Mouse (Mus musculus) lung, adult 2 months (tissue): Measurements from ENCODE around the gene Rtl3. TPM values are rescaled to one million over a fixed set of nuclear protein-coding genes. Genes with fewer than 3 reads are reported as not detected.

Experiments
- DNase-seq: peaks from one replicate; pipeline ENCODE4 v3.0.0; 2022
- H3K4me1 ChIP-seq: fragments of 200-500 bp; 2 replicates; pipeline ENCODE4 v1.6.1; 2011; ENCODE audit warnings: low read length; ENCODE audit not compliant: control insufficient read depth, insufficient read depth
- H3K4me3 ChIP-seq: fragments of 200-500 bp; replicated peaks from 2 replicates; pipeline ENCODE3; 2011; ENCODE audit warnings: low read depth, mild to moderate bottlenecking, control low read depth, low read length; ENCODE audit errors: extremely low read depth
- CTCF ChIP-seq: fragments of 200-500 bp; IDR thresholded peaks from 2 replicates; pipeline ENCODE4 v1.5.1; 2011; ENCODE audit warnings: mild to moderate bottlenecking, low read length, control low read depth; ENCODE audit not compliant: insufficient read depth
- POLR2A ChIP-seq: fragments of 200-500 bp; IDR thresholded peaks from 2 replicates; pipeline ENCODE4 v1.6.1; 2011; ENCODE audit warnings: low read depth, mild to moderate bottlenecking, control low read depth, low read length, borderline replicate concordance; ENCODE audit errors: extremely low read depth
- WGBS: fragments of 180-500 bp; shearing (Covaris S2); methylation state at CpG from one replicate; pipeline ENCODE4 v1.1.7; 2018; 5-methylcytosine and 5-hydroxymethylcytosine counted together
- polyA plus RNA-seq: library from polyadenylated mRNA; depleted of rRNA; stranded (reverse); fragments of >200 nt; gene quantifications from 2 replicates; pipeline ENCODE4 v1.2.3, GENCODE M21; 2012; rRNA removed

The Rtl3 gene
- 0.19 and 0.50 TPM in 2 replicates for polyA plus RNA-seq

GRCm38 (mm10) chrX:106840409-106840808, at the start of gene Rtl3:
Gene Rtl3 (minus strand): TSS chrX:106840644.
- WGBS = 54% methylated on average over 7 of the region's 7 CpGs
- no peak for TF ChIP-seq CTCF
- DNase-seq = no peak

GRCm38 (mm10) chrX:106872315-106872714, 31.9 kb upstream of the Rtl3 start:
- no peak for TF ChIP-seq POLR2A
- TF ChIP-seq CTCF = no peak
- no peaks in the 10 kb centered on the region for H3K4me1 ChIP-seq
- no peak overlapping the region for H3K4me3 ChIP-seq
- DNase-seq = no peak
- WGBS = 51% methylated on average over 4 of the region's 4 CpGs

More at GRCm38 (mm10) chrX:106840409-106840808, at the start of gene Rtl3:
- H3K4me3 ChIP-seq = no peak within 1 kb of the TSS
- H3K4me1 ChIP-seq = no peaks in the 10 kb centered on the region

- DNase-seq = no peak
- TF ChIP-seq CTCF (no peak), POLR2A (no peak)
- WGBS = 37% methylated on average over 3 of the region's 3 CpGs
- H3K4me1 ChIP-seq = no peaks in the 10 kb centered on the region
- H3K4me3 ChIP-seq = no peak overlapping the region
Measured at GRCm38 (mm10) chrX:106871894-106872293, 31.4 kb upstream of the Rtl3 start.

- H3K4me1 ChIP-seq = no peaks in the 10 kb centered on the region
- 38% methylated on average over 3 of the region's 3 CpGs for WGBS
- no peak overlapping the region for H3K4me3 ChIP-seq
- no peak for DNase-seq
- TF ChIP-seq CTCF = no peak
Measured at GRCm38 (mm10) chrX:106871426-106871825, 31.0 kb upstream of the Rtl3 start.

- WGBS = 61% methylated on average over 3 of the region's 3 CpGs
- no peak for TF ChIP-seq POLR2A
- TF ChIP-seq CTCF = no peak
- DNase-seq = no peak
- Histone ChIP-seq H3K4me1 (no peaks in the 10 kb centered on the region), H3K4me3 (no peak overlapping the region)
Measured at GRCm38 (mm10) chrX:106853523-106854300, 13.3 kb upstream of the Rtl3 start.

GRCm38 (mm10) chrX:106839591-106839990, 853 bp downstream of the Rtl3 start:
- 59% methylated on average over 5 of the region's 5 CpGs for WGBS
- Histone ChIP-seq H3K4me3 (no peak overlapping the region), H3K4me1 (no peaks in the 10 kb centered on the region)
- DNase-seq = no peak
- no peak for TF ChIP-seq CTCF
- TF ChIP-seq POLR2A = no peak

GRCm38 (mm10) chrX:106830494-106830893, 9.9 kb downstream of the Rtl3 start:
- Histone ChIP-seq H3K4me1 (no peaks in the 10 kb centered on the region), H3K4me3 (no peak overlapping the region)
- TF ChIP-seq POLR2A (no peak), CTCF (no peak)
- WGBS = 56% methylated on average over 1 of the region's 1 CpGs
- no peak for DNase-seq

GRCm38 (mm10) chrX:106809560-106810226, 30.8 kb downstream of the Rtl3 start:
- 81% methylated on average over 7 of the region's 7 CpGs for WGBS
- H3K4me1 ChIP-seq = no peaks in the 10 kb centered on the region
- DNase-seq = no peak
- no peak for TF ChIP-seq POLR2A
- no peak for TF ChIP-seq CTCF
- H3K4me3 ChIP-seq = no peak overlapping the region

GRCm38 (mm10) chrX:106804387-106804786, 36.1 kb downstream of the Rtl3 start:
- 83% methylated on average over 2 of the region's 2 CpGs for WGBS
- DNase-seq = no peak
- TF ChIP-seq POLR2A (no peak), CTCF (no peak)
- Histone ChIP-seq H3K4me3 (no peak overlapping the region), H3K4me1 (no peaks in the 10 kb centered on the region)

- no peak for TF ChIP-seq POLR2A
- TF ChIP-seq CTCF = peak; percentile 15; the same call in 1 of the 2 replicates
- no peak overlapping the region for H3K4me3 ChIP-seq
- no peaks in the 10 kb centered on the region for H3K4me1 ChIP-seq
- no peak for DNase-seq
- WGBS = 10% methylated on average over 2 of the region's 2 CpGs
Measured at GRCm38 (mm10) chrX:106794686-106795085, 45.8 kb downstream of the Rtl3 start.

Other genes with a start within 250 kb of the Rtl3 start
- gene Cysltr1, start 237.0 kb downstream of the Rtl3 start, polyA plus RNA-seq = 1.9 and 2.6 TPM in 2 replicates
- 0.17 and 0.78 TPM in 2 replicates for gene Lpar4, start 80.0 kb upstream of the Rtl3 start, polyA plus RNA-seq
- 1.3 and 1.8 TPM in 2 replicates for gene P2ry10, start 247.8 kb upstream of the Rtl3 start, polyA plus RNA-seq